Mouse (Mus musculus) thymus, adult 2 months (tissue): ENCODE measurements at regions not wholly inside any gene's neighbourhood (a gene's known extent, or its start where the extent isn't known, plus 50 kb on each side); places are given as distances from the start of the nearest gene placed in this dataset.

Experiments
- DNase-seq: peaks from one replicate; pipeline ENCODE4 v3.0.0; 2021
- H3K27ac ChIP-seq: fragments of 200-500 bp; 2 replicates; pipeline ENCODE4 v1.5.1; 2012; ENCODE audit warnings: low read length, control low read depth; ENCODE audit not compliant: control insufficient read depth, insufficient read depth
- H3K27me3 ChIP-seq: fragments of 200-500 bp; 2 replicates; pipeline ENCODE4 v1.6.1; 2012; ENCODE audit warnings: mild to moderate bottlenecking, low read length, moderate library complexity, mixed read lengths; ENCODE audit not compliant: control insufficient read depth, insufficient read depth
- H3K36me3 ChIP-seq: fragments of 200-500 bp; 2 replicates; pipeline ENCODE4 v1.6.1; 2012; ENCODE audit warnings: mild to moderate bottlenecking, low read length, moderate library complexity; ENCODE audit not compliant: control insufficient read depth, insufficient read depth
- H3K4me1 ChIP-seq: fragments of 200-500 bp; replicated peaks from 2 replicates; pipeline ENCODE4 v1.6.1; 2012; ENCODE audit warnings: low read length; ENCODE audit not compliant: control insufficient read depth, insufficient read depth
- H3K4me3 ChIP-seq: fragments of 200-500 bp; 2 replicates; pipeline ENCODE4 v1.5.1; 2012; ENCODE audit warnings: mild to moderate bottlenecking, low read length, control low read depth, moderate library complexity; ENCODE audit not compliant: control insufficient read depth, insufficient read depth
- CTCF ChIP-seq: fragments of 200-500 bp; IDR thresholded peaks from 2 replicates; pipeline ENCODE4 v1.5.1; 2012; ENCODE audit warnings: mild to moderate bottlenecking, control low read depth, low read length, moderate library complexity, borderline replicate concordance; ENCODE audit not compliant: control insufficient read depth, poor library complexity, insufficient read depth; ENCODE audit errors: extremely low read depth
- POLR2A ChIP-seq: fragments of 200-500 bp; IDR thresholded peaks from 2 replicates; pipeline ENCODE4 v1.6.1; 2012; ENCODE audit warnings: mild to moderate bottlenecking, low read length, control low read depth, moderate library complexity; ENCODE audit not compliant: control insufficient read depth, poor library complexity, insufficient read depth; ENCODE audit errors: extremely low read depth
- WGBS: fragments of 180-500 bp; shearing (Covaris S2); methylation state at CpG from one replicate; pipeline ENCODE4 v1.1.7; 2018; 5-methylcytosine and 5-hydroxymethylcytosine counted together

DNA sequence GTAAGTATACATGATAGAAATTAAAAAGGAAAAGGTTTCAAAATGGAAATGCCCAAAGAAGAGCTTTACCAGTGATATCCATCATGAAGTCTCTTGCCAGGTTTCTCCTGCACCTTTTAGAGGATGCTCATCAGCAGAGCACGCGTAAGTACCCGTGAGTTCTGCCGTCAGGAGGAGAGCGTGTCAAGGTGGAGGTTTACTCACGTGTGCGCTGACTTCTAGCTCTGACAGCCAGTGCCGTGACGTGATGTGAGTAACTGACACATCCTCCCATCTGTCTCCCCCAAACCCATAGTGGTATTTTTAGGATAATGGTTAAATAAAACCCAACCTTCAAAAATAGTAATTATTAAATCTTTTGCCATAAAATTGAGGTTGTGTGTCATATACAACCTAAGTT lies 55.3 kb downstream of the Adra2a start:
- no peaks in the 10 kb centered on the region for H3K4me1 ChIP-seq
- TF ChIP-seq POLR2A = no peak
- no peak for TF ChIP-seq CTCF

DNA sequence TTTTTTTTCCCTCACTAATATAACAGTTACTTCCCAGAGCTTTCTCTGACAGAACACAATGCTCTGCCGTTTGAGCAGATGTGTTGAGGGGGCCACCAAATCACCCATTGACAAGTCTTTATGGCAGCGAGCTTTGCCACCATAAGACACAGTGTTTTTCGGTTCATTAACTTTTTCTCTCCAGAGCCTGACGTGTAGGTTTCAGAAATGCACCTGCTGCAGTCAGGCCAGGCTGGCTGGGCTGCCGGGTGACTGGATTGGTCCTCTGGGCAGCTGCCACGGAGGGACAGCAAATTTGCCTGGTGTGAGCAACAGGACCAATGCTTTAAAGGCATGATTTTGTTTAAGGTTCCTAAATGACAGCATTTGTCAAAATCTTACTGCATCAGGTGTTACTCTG lies 55.8 kb downstream of the Adra2a start:
- Histone ChIP-seq H3K36me3 (no peaks in the 10 kb centered on the region), H3K27ac (no peak overlapping the region), H3K27me3 (no peaks in the 10 kb centered on the region), H3K4me3 (no peak overlapping the region), H3K4me1 (no peaks in the 10 kb centered on the region)
- 82% methylated on average over 6 of the region's 6 CpGs for WGBS
- no peak for DNase-seq
- TF ChIP-seq POLR2A = no peak
- no peak for TF ChIP-seq CTCF

More for the DNA sequence above, 55.3 kb downstream of the Adra2a start:
- no peak for DNase-seq
- WGBS = 95% methylated on average over 9 of the region's 9 CpGs
- H3K27me3 ChIP-seq = no peaks in the 10 kb centered on the region
- H3K36me3 ChIP-seq = no peaks in the 10 kb centered on the region
- H3K27ac ChIP-seq = no peak overlapping the region
- no peak overlapping the region for H3K4me3 ChIP-seq

DNA sequence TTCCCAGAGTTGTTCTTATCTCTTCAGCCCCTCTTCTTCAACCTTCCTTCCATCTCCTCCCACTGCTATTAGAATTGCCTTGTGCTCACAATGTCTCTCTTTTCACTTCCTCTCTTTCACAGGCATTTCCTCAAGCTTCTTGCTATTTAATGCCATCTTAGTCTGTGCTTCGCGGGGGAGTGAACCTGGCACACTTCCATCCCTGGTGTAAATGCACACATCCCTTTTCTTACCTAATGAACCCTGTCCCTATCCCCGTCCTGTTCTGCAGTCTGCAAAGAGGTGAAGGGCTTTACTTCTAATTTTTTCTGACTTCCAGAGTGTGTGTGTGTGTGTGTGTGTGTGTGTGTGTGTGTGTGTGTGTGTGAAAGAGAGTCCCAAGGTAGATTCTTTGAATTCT lies 62.6 kb downstream of the Adra2a start:
- WGBS = 3% methylated on average over 3 of the region's 3 CpGs
- H3K27ac ChIP-seq = no peak overlapping the region

DNA sequence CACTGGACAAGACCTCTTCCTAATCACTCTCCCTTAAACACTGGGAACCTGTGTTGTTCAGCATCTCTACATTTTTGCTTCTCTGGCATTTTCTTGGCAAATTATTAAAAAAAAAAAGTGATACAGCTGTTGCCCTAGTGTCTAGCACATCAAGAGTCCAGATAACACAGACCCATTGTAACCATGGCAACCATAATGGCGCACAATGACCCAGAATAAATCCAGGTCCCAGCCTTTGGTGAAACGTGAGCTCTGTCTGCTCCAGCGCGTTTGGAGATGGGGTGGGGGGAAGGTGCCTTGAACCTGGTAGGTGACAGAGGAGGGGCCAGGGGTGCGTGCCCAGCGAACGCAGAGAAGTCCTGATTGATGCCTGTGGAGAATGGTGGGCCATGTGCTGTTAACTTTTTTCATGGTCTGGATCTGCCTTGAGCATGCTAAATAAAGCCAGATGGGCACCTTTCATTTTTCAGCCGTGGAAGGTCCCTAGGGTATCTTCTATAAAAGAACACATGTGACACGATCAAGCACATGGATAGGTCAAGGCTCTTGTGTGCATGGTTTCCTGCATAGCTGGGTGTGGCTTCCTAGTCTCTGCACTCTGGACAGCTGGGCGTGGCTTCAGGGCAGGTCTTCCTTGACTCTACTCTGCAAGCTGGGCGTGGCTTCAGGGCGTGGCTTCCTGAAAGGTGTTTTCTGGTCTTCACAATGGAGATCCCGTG lies 63.3 kb downstream of the Adra2a start:
- Histone ChIP-seq H3K27ac (no peak overlapping the region), H3K27me3 (no peaks in the 10 kb centered on the region), H3K4me3 (no peak overlapping the region), H3K4me1 (no peaks in the 10 kb centered on the region), H3K36me3 (no peaks in the 10 kb centered on the region)
- DNase-seq = no peak
- 75% methylated on average over 13 of the region's 13 CpGs for WGBS
- TF ChIP-seq CTCF (no peak), POLR2A (no peak)

More for the DNA sequence above, 62.6 kb downstream of the Adra2a start:
- H3K4me1 ChIP-seq = no peaks in the 10 kb centered on the region
- H3K27me3 ChIP-seq = no peaks in the 10 kb centered on the region
- H3K4me3 ChIP-seq = no peak overlapping the region
- no peak for DNase-seq
- no peaks in the 10 kb centered on the region for H3K36me3 ChIP-seq
- no peak for TF ChIP-seq POLR2A
- TF ChIP-seq CTCF = no peak

DNA sequence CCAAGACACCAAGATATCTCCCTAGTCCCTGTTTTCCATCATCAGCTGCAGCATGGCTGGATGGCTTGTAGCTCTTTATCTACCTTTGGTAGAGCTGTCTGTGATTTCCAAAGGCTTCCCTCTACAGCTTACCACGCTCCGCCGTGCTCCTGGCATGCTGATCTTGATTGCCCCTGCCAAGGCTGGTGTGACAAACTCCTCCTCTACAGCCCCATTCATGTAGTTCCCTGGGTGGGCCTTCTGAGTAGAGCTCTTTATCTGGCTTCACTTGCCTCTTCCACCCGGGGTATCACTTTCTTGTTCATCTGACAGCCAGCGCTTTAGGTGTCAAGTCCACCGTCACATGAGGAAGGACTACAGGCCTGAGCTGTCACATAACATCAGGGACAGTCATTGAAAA lies 66.1 kb downstream of the Adra2a start:
- 92% methylated on average over 6 of the region's 6 CpGs for WGBS
- no peak for TF ChIP-seq CTCF
- H3K36me3 ChIP-seq = no peaks in the 10 kb centered on the region
- H3K27me3 ChIP-seq = no peaks in the 10 kb centered on the region
- no peak overlapping the region for H3K4me3 ChIP-seq
- H3K4me1 ChIP-seq = no peaks in the 10 kb centered on the region; the same call in 1 of the 2 replicates
- no peak overlapping the region for H3K27ac ChIP-seq
- no peak for DNase-seq

DNA sequence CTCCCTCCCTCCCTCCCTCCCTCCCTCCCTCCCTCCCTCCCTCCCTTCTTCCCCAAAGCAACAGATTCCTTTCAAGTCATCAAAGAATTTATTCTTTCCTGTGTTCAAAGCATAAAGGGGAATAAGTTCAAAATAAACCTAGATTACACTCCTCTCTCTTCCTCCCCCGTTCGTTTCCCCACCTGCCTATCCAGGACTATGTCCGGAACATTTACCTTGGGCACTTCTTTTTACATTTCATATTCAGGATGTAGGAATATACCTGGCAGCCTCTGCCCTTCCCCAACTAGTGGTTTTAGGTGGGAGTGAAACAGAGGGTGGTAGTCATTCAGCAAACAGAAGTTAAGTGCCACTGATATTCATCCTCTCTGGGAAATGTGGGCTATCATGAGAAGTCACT lies 68.7 kb downstream of the Adra2a start:
- no peak for DNase-seq
- Histone ChIP-seq H3K4me1 (no peaks in the 10 kb centered on the region; the same call in 1 of the 2 replicates), H3K4me3 (no peak overlapping the region), H3K27me3 (no peaks in the 10 kb centered on the region), H3K27ac (no peak overlapping the region), H3K36me3 (no peaks in the 10 kb centered on the region)
- no peak for TF ChIP-seq CTCF
- no peak for TF ChIP-seq POLR2A
- 57% methylated on average over 3 of the region's 3 CpGs for WGBS

DNA sequence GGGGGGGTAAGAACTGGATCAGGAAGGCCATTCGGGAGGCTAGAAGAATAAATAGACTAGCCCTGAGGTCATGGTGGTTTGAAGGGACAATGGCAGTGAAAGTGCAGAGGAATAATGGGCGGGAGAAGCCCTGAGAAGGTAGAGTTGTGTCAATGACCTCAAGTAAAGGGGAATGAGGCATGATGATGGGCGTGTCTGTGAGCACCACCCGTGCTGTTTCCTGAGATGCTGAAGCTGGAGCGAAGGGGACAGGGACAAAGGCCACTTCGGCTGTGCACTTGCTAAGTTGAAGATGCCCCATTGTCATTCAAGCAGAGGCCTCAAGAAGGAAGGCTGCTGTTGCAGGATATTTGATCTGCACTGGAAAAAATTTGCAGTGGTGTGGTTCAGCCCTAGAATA lies 69.5 kb downstream of the Adra2a start:
- H3K27ac ChIP-seq = no peak overlapping the region
- H3K4me1 ChIP-seq = no peaks in the 10 kb centered on the region; the same call in 1 of the 2 replicates
- no peak overlapping the region for H3K4me3 ChIP-seq
- H3K27me3 ChIP-seq = no peaks in the 10 kb centered on the region
- no peaks in the 10 kb centered on the region for H3K36me3 ChIP-seq
- TF ChIP-seq POLR2A (no peak), CTCF (no peak)
- 84% methylated on average over 6 of the region's 6 CpGs for WGBS
- no peak for DNase-seq
